Mouse (Mus musculus) hindbrain, embryonic 16.5 days (tissue): Measurements from ENCODE around the gene Ano6. TPM values are rescaled to one million over a fixed set of nuclear protein-coding genes. Genes with fewer than 3 reads are reported as not detected.

Experiments
- ATAC-seq: fragments of 200-750 bp; cut with Nextera tagmentation; 2 replicates; pipeline ENCODE4 v1.8.0; 2017; ENCODE audit warnings: moderate TSS enrichment, moderate library complexity
- H3K27ac ChIP-seq: fragments of 300-500 bp; sonication (generic); 2 replicates; pipeline ENCODE4 v1.5.1; 2014; ENCODE audit warnings: low read depth, mild to moderate bottlenecking, control low read depth, low read length, moderate library complexity
- H3K27me3 ChIP-seq: fragments of 300-500 bp; sonication (generic); replicated peaks from 2 replicates; pipeline ENCODE4 v1.6.1; 2014; ENCODE audit warnings: low read length; ENCODE audit not compliant: control insufficient read depth, insufficient read depth
- H3K36me3 ChIP-seq: fragments of 300-500 bp; sonication (generic); 2 replicates; pipeline ENCODE4 v1.6.1; 2014; ENCODE audit warnings: mild to moderate bottlenecking, low read length, moderate library complexity, mixed read lengths; ENCODE audit not compliant: control insufficient read depth, insufficient read depth
- H3K4me1 ChIP-seq: fragments of 300-500 bp; sonication (generic); 2 replicates; pipeline ENCODE4 v1.6.1; 2014; ENCODE audit warnings: low read depth, low read length; ENCODE audit not compliant: control insufficient read depth, insufficient read depth
- H3K4me2 ChIP-seq: fragments of 300-500 bp; sonication (generic); 2 replicates; pipeline ENCODE4 v1.6.1; 2014; ENCODE audit warnings: mild to moderate bottlenecking, low read length, control low read depth, moderate library complexity
- H3K4me3 ChIP-seq: fragments of 300-500 bp; sonication (generic); 2 replicates; pipeline ENCODE4 v1.5.1; 2014; ENCODE audit warnings: mild to moderate bottlenecking, low read length, control low read depth, moderate library complexity
- H3K9ac ChIP-seq: fragments of 300-500 bp; sonication (generic); 2 replicates; pipeline ENCODE4 v1.6.1; 2014; ENCODE audit warnings: low read depth, mild to moderate bottlenecking, control low read depth, low read length, moderate library complexity
- H3K9me3 ChIP-seq: fragments of 300-500 bp; sonication (generic); 2 replicates; pipeline ENCODE4 v1.6.1; 2014; ENCODE audit warnings: mild to moderate bottlenecking, low read length, moderate library complexity; ENCODE audit not compliant: control insufficient read depth
- WGBS: fragments of 180-500 bp; shearing (Covaris S2); extraction: QIAGEN DNeasy Blood & Tissue Kit; methylation state at CpG from one replicate; pipeline ENCODE4 v1.1.7; 2014; 5-methylcytosine and 5-hydroxymethylcytosine counted together
- polyA plus RNA-seq: library from polyadenylated mRNA; unstranded; fragments of >200 nt; fragmentation: Nextera tagmentation; extraction: Ambion mirVana; gene quantifications from 2 replicates; pipeline ENCODE4 v1.2.1, GENCODE M21; 2015

Gene Ano6
- polyA plus RNA-seq, 1 experiment from 2014 or later: 25.0 TPM

DNA sequence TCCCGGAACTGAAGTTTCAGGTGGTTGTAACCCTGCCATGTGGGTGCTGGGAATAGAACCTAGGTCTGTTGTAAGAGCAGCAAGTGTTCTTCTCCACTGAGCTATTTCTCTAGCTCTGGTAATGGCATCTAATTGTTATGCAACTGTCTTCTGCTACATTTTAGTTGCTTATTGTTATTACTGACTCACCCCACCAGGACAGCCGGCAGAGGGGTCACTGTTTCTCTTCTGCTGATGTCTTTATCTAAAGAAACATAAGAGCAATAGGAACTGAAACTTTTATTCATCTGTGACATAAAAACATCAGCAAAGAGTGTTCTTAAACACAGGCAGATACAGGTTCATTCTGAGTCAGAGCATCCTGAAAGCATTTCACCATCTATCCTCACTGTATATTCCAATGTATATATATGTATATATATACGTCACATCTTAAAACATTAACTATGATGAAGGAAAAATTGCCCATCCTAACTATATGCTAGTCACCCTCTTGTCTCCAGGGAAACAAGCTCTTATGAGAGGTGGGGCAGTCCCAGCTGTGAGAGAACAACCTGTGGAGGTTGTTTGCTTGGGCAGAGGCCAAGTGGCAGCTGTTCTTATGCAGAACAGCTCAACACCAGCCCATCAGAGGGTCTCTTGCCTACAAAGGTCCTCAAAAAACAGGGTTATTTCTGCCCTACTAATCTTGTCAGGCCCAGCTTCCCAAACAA lies 171.9 kb downstream of the Ano6 start:
- WGBS: 80% methylated on average over 3 of the region's 3 CpGs
- H3K9ac ChIP-seq: no peak overlapping the region
- H3K4me3 ChIP-seq: no peak overlapping the region
- H3K36me3 ChIP-seq: peaks cover 3% of the 10 kb centered on the region; the same call in 1 of the 2 replicates
- H3K27me3 ChIP-seq: no peaks in the 10 kb centered on the region
- H3K4me1 ChIP-seq: peaks cover 12% of the 10 kb centered on the region
- no peak overlapping the region for H3K4me2 ChIP-seq
- ATAC-seq: no peak
- H3K9me3 ChIP-seq: no peaks in the 10 kb centered on the region
- H3K27ac ChIP-seq: no peak overlapping the region

DNA sequence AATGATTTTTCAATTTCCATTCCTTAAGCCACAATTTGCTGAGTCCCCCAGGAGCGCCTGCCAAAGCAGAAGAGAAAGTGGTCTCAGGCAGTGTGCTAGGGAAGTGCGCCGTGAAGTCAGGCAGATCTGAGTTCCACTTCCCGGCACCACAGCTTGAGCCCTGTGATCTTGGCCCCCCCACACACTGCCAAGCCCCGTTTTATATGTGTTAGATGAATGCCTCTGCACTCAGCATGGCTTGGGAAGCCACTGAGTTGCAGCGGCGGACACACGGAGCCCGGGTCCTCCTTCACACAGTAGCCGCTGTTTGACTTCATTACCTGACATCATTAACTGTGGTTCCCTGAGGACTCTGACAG lies 172.5 kb downstream of the Ano6 start:
- Histone ChIP-seq H3K4me2 (no peak overlapping the region), H3K4me3 (no peak overlapping the region), H3K9me3 (no peaks in the 10 kb centered on the region), H3K4me1 (peaks cover 12% of the 10 kb centered on the region), H3K36me3 (peaks cover 4% of the 10 kb centered on the region; the same call in 1 of the 2 replicates), H3K27ac (peak overlapping the region; percentile 21), H3K27me3 (no peaks in the 10 kb centered on the region), H3K9ac (no peak overlapping the region)
- WGBS: 53% methylated on average over 10 of the region's 10 CpGs
- ATAC-seq: no peak

DNA sequence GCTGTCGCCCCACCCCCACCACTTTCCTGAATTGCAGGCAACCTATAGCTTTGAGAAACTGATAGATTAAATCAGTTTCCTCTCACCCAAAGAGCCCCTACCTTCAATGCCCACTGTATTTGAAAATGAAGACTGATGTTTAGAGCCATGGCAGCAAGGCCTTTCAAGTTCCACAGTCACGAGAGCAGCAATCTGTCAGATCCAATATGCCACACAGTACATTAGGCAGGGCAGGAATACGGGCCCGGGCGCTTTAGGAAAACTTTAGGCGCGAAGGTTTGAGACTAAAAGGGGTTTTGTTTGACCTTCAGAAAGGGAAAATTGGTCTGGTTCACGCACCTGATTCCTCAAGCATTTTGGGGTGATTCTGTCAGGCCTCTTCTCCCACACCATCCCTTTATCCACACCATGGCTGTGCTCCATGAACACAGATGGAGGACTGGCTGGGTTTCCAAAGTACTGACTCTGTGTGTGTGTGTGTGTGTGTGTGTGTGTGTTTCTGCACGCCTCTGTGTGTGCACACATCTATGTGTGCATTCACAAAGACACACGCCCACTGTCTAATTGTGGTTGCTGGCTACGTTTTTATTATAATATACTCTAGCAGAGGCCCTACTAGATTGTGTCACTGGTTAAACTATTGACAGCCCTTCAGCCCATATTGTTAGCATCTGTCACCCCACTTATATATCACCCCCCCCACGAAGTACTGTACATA lies 173.0 kb downstream of the Ano6 start:
- peaks cover 2% of the 10 kb centered on the region; the same call in 1 of the 2 replicates for H3K36me3 ChIP-seq
- H3K4me1 ChIP-seq: peaks cover 12% of the 10 kb centered on the region
- no peaks in the 10 kb centered on the region for H3K27me3 ChIP-seq
- H3K9ac ChIP-seq: no peak overlapping the region
- no peaks in the 10 kb centered on the region for H3K9me3 ChIP-seq
- WGBS: 72% methylated on average over 12 of the region's 12 CpGs
- peak overlapping the region; percentile 51 for H3K27ac ChIP-seq
- no peak overlapping the region for H3K4me3 ChIP-seq
- peak; percentile 60 for ATAC-seq
- H3K4me2 ChIP-seq: no peak overlapping the region

DNA sequence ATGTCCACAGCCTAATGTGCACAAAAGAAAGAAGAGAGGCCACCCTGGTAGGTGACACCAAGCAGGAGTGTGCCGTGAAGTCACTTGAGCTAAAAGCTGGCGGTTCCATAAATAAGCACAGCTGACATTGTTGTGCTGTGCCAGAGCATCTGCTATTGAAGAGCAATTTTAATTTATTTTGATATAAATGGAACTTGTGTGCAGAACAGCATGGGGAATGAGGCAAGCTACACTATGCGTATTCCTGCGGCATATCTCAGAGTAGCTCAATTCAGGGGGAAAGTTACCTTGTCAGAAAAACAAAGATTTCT lies 173.6 kb downstream of the Ano6 start:
- 31% methylated on average over 4 of the region's 4 CpGs for WGBS

DNA sequence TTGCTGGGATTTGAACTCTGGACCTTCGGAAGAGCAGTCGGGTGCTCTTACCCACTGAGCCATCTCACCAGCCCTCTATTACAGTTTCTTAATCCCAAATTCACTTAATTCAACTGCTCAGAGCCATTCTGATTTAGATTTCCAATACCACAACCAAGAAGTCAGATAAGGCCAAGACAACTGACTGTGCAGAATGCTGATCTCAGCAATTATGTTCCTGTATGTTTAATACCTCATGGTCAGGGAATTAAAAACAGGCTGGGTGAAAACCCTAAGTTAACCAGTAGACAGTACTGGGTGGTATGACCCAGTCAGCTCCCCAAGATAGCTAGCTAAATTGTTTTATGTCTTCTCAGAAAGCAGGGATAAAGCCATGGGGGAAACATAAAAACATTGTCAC lies 176.3 kb downstream of the Ano6 start:
- ATAC-seq: no peak
- Histone ChIP-seq H3K27ac (no peak overlapping the region), H3K27me3 (no peaks in the 10 kb centered on the region), H3K9me3 (no peaks in the 10 kb centered on the region), H3K4me1 (peaks cover 12% of the 10 kb centered on the region), H3K9ac (no peak overlapping the region), H3K4me3 (no peak overlapping the region), H3K4me2 (no peak overlapping the region), H3K36me3 (peaks cover 4% of the 10 kb centered on the region; the same call in 1 of the 2 replicates)
- 95% methylated on average over 2 of the region's 2 CpGs for WGBS

More for the DNA sequence above, 173.6 kb downstream of the Ano6 start:
- Histone ChIP-seq H3K27me3 (no peaks in the 10 kb centered on the region), H3K4me3 (no peak overlapping the region), H3K9ac (no peak overlapping the region), H3K9me3 (no peaks in the 10 kb centered on the region), H3K27ac (peak overlapping the region; percentile 51; the same call in 1 of the 2 replicates), H3K36me3 (peaks cover 2% of the 10 kb centered on the region; the same call in 1 of the 2 replicates), H3K4me2 (no peak overlapping the region), H3K4me1 (peaks cover 12% of the 10 kb centered on the region)
- ATAC-seq: peak; percentile 48

DNA sequence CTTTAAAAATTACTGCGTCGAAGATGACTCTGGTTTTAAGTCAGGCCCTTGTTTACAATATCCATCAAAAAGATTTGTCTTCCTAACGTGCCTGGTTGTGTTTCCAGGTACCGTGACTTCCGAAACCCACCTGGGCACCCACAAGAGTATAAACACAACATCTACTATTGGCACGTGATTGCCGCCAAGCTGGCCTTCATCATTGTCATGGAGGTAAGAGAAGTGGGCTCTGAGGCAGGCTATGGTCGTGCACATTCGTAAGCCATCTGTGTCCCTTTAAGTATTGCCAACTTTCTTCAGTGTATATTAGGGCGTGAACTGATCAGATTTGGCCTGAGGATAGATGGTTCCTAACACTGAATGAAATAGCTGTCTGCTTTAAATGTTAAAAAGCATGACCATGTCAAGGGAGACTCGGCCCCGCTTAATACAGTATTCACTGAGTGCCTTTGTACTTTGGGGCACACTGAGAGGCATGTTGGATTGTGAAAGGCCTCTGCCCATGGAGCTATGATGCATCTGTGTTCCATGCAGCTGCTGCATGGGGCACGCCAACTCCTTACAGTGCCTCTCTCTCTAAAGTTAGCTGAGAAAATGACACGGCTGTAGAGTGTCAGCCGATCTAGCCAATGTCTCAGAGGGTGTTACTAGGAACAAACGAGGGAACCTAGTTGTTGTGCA lies 177.0 kb downstream of the Ano6 start:
- H3K36me3 ChIP-seq: peaks cover 8% of the 10 kb centered on the region
- H3K4me3 ChIP-seq: no peak overlapping the region
- ATAC-seq: peak; percentile 61; the same call in 1 of the 2 replicates
- H3K27ac ChIP-seq: no peak overlapping the region
- no peak overlapping the region for H3K9ac ChIP-seq
- no peaks in the 10 kb centered on the region for H3K9me3 ChIP-seq
- no peak overlapping the region for H3K4me2 ChIP-seq
- 66% methylated on average over 16 of the region's 16 CpGs for WGBS
- no peaks in the 10 kb centered on the region for H3K27me3 ChIP-seq
- peaks cover 12% of the 10 kb centered on the region for H3K4me1 ChIP-seq

DNA sequence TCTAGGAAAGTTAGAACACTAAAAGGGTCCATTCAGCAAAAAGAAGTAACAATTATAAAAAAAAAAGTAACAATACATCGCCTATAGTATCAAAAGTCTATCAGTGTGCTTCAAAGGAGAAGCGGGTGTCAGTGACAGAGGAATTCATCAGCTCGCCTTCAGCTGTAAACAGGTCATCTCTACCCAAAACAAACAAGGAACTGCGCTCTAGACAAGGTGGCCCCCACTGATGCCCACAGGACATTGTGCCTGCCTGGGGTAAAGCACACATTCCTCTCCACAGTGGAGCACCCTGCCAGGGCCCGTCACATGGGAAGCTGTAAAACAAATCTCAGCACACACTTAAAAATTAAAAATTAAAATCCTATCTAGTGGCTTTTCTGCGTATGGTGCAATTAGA lies 179.0 kb downstream of the Ano6 start:
- Histone ChIP-seq H3K4me1 (no peaks in the 10 kb centered on the region; the same call in 1 of the 2 replicates), H3K27ac (no peak overlapping the region), H3K9me3 (no peaks in the 10 kb centered on the region), H3K4me3 (no peak overlapping the region), H3K27me3 (no peaks in the 10 kb centered on the region), H3K9ac (no peak overlapping the region), H3K4me2 (no peak overlapping the region), H3K36me3 (peaks cover 18% of the 10 kb centered on the region)
- WGBS: 82% methylated on average over 6 of the region's 6 CpGs
- no peak for ATAC-seq

DNA sequence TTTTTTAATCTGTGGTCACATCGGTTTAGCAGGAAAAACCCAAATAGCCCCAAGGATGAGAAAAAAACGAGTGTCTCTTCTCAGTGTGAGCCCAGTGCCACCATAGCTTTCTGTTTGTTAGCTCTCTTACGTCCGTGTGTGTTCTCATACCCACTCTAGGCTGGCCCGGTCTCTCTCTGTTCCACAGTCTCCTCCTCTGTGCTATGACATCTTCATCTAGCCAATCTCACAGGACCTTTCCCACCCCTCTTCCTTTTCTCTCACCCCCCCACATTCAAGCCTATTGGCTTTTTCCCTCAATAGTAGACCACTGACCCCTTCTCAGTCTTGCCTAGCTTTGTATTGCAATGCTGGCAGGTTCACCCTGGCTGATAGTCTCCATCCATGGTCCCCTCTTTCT lies 179.5 kb downstream of the Ano6 start:
- WGBS: 90% methylated on average over 5 of the region's 5 CpGs
- no peak for ATAC-seq
- no peak overlapping the region for H3K27ac ChIP-seq
- no peaks in the 10 kb centered on the region for H3K9me3 ChIP-seq
- no peaks in the 10 kb centered on the region for H3K4me1 ChIP-seq
- H3K36me3 ChIP-seq: peaks cover 18% of the 10 kb centered on the region
- H3K4me3 ChIP-seq: no peak overlapping the region
- no peaks in the 10 kb centered on the region for H3K27me3 ChIP-seq
- H3K9ac ChIP-seq: no peak overlapping the region
- H3K4me2 ChIP-seq: no peak overlapping the region

DNA sequence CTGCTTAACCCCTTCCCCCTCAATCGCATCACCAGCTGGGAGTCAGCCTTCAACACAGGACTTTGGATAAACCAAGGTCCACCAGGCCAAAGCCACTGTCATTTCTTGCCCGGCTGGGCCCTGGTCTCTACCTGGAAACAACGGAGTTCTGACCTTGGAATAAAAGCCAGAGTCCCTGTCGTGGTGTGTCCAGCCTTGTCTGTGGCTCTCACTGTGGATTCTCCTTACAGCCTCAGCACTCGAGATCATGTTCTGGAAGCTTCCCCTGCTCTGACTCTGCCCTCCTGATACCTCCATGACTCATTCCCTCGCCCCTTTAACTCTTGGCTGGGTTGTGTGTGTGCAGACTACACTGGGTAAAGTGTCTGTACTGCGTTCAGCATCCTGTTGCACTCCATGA lies 180.0 kb downstream of the Ano6 start:
- no peaks in the 10 kb centered on the region for H3K27me3 ChIP-seq
- WGBS: 95% methylated on average over 7 of the region's 7 CpGs
- peaks cover 18% of the 10 kb centered on the region for H3K36me3 ChIP-seq
- no peaks in the 10 kb centered on the region for H3K9me3 ChIP-seq
- H3K9ac ChIP-seq: no peak overlapping the region
- H3K4me3 ChIP-seq: no peak overlapping the region
- H3K27ac ChIP-seq: no peak overlapping the region
- no peak overlapping the region for H3K4me2 ChIP-seq
- no peak for ATAC-seq
- no peaks in the 10 kb centered on the region for H3K4me1 ChIP-seq
